11 mouse cellular contexts compared by ENCODE assay signal in the genomic region with DNA sequence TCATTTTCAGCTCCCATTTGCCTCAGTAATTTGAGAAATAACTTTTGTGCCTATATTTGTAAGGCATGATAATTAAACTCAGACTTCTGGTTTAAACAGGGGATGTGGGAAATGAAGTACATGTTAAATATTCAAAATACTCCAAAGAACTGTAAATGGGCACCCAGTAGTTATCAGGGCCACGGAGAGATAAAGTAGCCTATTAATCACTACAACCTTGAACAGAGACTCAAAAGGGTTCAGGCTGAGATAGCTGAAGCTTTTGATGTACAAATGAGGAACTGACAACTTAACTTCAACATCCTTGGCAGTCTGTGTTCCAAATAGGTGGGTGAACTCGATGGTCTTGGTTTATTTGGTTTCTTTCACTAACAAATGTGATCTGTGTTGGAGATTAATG.
"Had no signal": no experiment of that assay in that cellular context is flagged by ENCODE, and none has a peak within 500 bp of the region (broad histone marks: within the 10 kb centered on the region; RNA-seq: fewer than 3 reads in every experiment).

No protein-coding gene starts in this region.

- DNase-seq: retina, postnatal 1 day; right cerebral cortex, adult 18-20 months; right cerebral cortex, postnatal 14 days; right cerebral cortex, postnatal 25 days; right cerebral cortex, postnatal 4 days; spleen, adult 18-20 months; thymus, adult 18-20 months had no signal

- H3K4me3 ChIP-seq: neural tube, embryonic 13.5 days; neural tube, embryonic 15.5 days; stomach, embryonic 15.5 days had no signal

- H3K9me3 ChIP-seq: neural tube, embryonic 13.5 days; neural tube, embryonic 15.5 days; stomach, embryonic 15.5 days had no signal

- H3K4me1 ChIP-seq: neural tube, embryonic 13.5 days; neural tube, embryonic 15.5 days; stomach, embryonic 15.5 days had no signal

- H3K27ac ChIP-seq: neural tube, embryonic 13.5 days; neural tube, embryonic 15.5 days; stomach, embryonic 15.5 days; stomach, postnatal 0 days had no signal

- H3K27me3 ChIP-seq: neural tube, embryonic 13.5 days; neural tube, embryonic 15.5 days; stomach, embryonic 15.5 days had no signal

- H3K36me3 ChIP-seq: neural tube, embryonic 13.5 days; neural tube, embryonic 15.5 days; stomach, embryonic 15.5 days had no signal

- H3K9ac ChIP-seq: neural tube, embryonic 13.5 days; neural tube, embryonic 15.5 days; stomach, embryonic 15.5 days had no signal
